Mouse (Mus musculus): ENCODE measurements around the gene Eif2b3. TPM values are rescaled to one million over a fixed set of nuclear protein-coding genes. Genes with fewer than 3 reads are reported as not detected.

The Eif2b3 gene
- polyA plus RNA-seq, 1 experiment from 2014 or later: 45.2 TPM

DNA sequence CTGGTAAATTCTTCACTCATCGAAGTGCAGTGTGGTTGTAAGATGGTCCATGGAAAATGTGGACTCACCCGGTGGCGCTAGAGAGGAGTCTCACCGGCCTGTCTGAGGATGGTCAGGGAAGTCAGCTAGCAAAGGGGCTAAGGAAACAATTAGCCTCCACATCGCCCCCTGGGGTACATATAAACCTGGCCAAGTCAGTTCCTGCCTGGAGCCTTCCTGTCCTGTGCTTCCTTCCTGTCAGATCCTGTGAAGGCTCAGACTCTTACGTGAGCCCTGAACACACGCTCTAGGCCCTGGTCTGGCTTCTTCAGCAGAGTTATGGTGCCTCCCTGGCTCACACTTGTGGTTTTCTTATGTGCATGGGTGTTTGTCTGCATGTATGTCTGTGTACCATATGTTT, 82.0 kb downstream of the Eif2b3 start:
- Histone ChIP-seq H3K4me3 (ENCODE audit: low read length) (no peak overlapping the region), H3K27me3 (ENCODE audit: insufficient read depth, low read length) (no peaks in the 10 kb centered on the region), H3K4me1 (ENCODE audit: insufficient read depth, low read length) (peaks cover 39% of the 10 kb centered on the region), H3K9ac (replicated peaks; ENCODE audit: low read length) (no peak overlapping the region), H3K27ac (ENCODE audit: low read length) (no peak overlapping the region), H3K9me3 (ENCODE audit: low read length) (no peaks in the 10 kb centered on the region), H3K36me3 (ENCODE audit: insufficient read depth, low read length) (0 out of 2 replicates have a peak, but pooled peaks cover 2% of the 10 kb centered on the region), H3K4me2 (replicated peaks; ENCODE audit: low read depth, low read length) (no peak overlapping the region)
- ATAC-seq (ENCODE audit: low FRiP score, low TSS enrichment): no peak
- WGBS: 42% methylated on average over 7 of the region's 7 CpGs

DNA sequence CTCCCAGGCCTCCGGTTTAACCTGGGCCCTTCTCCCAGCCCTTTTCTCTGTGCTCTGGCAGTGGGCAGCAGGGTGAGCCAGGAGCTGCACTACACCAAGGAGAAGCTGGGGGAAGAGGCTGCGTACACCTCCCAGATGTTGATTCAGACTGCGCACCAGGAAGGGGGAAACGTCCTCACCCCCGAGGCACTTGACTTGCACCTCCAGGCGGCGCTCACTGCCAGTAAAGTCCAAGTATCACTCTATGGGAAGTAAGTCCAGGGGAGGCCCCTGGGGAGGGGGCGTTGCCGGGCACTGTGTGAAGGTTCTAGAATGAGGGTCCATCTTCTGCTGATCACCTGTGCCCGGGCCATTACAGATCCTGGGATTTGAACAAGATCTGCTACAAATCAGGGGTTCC, 85.5 kb downstream of the Eif2b3 start:
- H3K9me3 ChIP-seq (ENCODE audit: low read length): no peaks in the 10 kb centered on the region
- no peak overlapping the region for H3K27ac ChIP-seq (ENCODE audit: low read length)
- no peak overlapping the region for H3K4me3 ChIP-seq (ENCODE audit: low read length)
- 77% methylated on average over 10 of the region's 10 CpGs for WGBS
- no peak overlapping the region for H3K4me2 ChIP-seq (replicated peaks; ENCODE audit: low read depth, low read length)
- no peaks in the 10 kb centered on the region for H3K27me3 ChIP-seq (ENCODE audit: insufficient read depth, low read length)
- H3K36me3 ChIP-seq (ENCODE audit: insufficient read depth, low read length): peaks cover 6% of the 10 kb centered on the region
- no peak overlapping the region for H3K9ac ChIP-seq (replicated peaks; ENCODE audit: low read length)
- H3K4me1 ChIP-seq (ENCODE audit: insufficient read depth, low read length): peaks cover 12% of the 10 kb centered on the region
- no peak for ATAC-seq (ENCODE audit: low FRiP score, low TSS enrichment)

DNA sequence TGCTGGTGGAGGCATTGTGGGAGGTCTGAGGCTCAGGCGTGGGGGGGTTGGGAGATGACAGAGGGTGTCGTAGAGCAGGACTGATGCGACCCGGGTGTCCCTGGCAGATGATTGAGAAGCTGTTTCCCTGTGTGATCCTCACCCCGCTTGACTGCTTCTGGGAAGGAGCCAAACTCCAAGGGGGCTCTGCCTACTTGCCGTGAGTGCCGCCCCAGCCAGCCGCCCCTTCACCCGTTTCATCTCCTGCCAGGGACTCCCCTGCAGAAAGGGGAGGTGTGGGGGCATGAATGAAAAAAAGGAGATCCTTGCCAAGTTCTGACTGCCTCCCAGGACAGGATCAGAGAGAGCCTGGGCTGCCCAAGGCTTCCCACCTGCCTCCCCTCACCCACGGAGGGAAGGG, 85.9 kb downstream of the Eif2b3 start:
- Histone ChIP-seq H3K4me1 (ENCODE audit: insufficient read depth, low read length) (peaks cover 12% of the 10 kb centered on the region), H3K9ac (replicated peaks; ENCODE audit: low read length) (no peak overlapping the region), H3K9me3 (ENCODE audit: low read length) (no peaks in the 10 kb centered on the region), H3K4me3 (ENCODE audit: low read length) (no peak overlapping the region), H3K36me3 (ENCODE audit: insufficient read depth, low read length) (peaks cover 10% of the 10 kb centered on the region), H3K27ac (ENCODE audit: low read length) (0 out of 2 replicates have a peak overlapping the region, but pooled peaks have one; percentile 1), H3K4me2 (replicated peaks; ENCODE audit: low read depth, low read length) (no peak overlapping the region), H3K27me3 (ENCODE audit: insufficient read depth, low read length) (no peaks in the 10 kb centered on the region)
- ATAC-seq (ENCODE audit: low FRiP score, low TSS enrichment): peak; percentile 29; the same call in 1 of the 2 replicates
- 48% methylated on average over 10 of the region's 10 CpGs for WGBS

DNA sequence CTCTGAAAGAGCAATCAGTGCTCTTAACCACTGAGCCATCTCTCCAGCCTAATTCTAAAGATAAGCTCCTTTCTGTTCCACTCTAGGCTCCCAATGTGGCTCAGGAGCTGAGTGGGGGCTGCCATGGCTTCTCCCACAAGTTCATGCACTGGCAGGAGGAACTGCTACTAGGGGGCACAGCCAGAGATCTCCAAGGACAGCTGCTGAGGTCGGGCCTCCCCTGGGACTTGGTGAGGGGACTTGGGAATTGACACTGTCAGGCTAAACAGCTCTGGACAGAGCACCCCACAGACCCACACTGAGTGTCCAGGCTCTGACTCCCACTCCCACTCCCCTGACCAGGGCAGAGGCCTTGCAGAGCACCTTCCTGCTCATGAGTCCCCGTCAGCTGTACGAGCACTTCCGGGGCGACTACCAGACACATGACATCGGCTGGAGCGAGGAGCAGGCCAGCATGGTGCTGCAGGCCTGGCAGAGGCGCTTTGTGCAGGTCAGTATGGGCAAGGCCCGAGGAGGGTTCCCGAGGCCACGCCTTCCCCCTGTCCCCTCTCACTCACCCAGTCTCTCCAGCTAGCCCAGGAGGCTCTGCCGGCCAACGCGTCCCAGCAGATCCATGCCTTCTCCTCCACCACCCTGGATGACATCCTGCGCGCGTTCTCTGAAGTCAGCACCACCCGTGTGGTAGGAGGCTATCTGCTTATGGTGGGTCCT, 88.8 kb downstream of the Eif2b3 start:
- Histone ChIP-seq H3K9ac (replicated peaks; ENCODE audit: low read length) (no peak overlapping the region), H3K4me2 (replicated peaks; ENCODE audit: low read depth, low read length) (no peak overlapping the region), H3K27me3 (ENCODE audit: insufficient read depth, low read length) (no peaks in the 10 kb centered on the region), H3K27ac (ENCODE audit: low read length) (no peak overlapping the region), H3K36me3 (ENCODE audit: insufficient read depth, low read length) (peaks cover 28% of the 10 kb centered on the region), H3K4me1 (ENCODE audit: insufficient read depth, low read length) (peaks cover 12% of the 10 kb centered on the region), H3K9me3 (ENCODE audit: low read length) (no peaks in the 10 kb centered on the region), H3K4me3 (ENCODE audit: low read length) (no peak overlapping the region)
- ATAC-seq (ENCODE audit: low FRiP score, low TSS enrichment): no peak
- 89% methylated on average over 18 of the region's 18 CpGs for WGBS

DNA sequence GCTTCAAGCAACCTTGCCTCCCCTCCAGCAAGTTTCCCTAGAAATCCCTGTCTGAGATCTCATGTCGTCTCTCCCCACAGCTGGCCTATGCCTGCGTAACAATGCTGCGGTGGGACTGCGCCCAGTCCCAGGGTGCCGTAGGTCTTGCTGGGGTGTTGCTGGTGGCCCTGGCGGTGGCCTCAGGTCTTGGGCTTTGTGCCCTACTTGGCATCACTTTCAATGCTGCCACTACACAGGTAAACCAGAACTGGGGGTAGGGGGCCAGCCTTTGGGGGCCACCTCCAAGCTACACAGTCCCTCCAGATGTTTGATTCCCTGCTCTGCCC, 89.3 kb downstream of the Eif2b3 start:
- Histone ChIP-seq H3K9me3 (ENCODE audit: low read length) (no peaks in the 10 kb centered on the region), H3K4me1 (ENCODE audit: insufficient read depth, low read length) (peaks cover 12% of the 10 kb centered on the region), H3K36me3 (ENCODE audit: insufficient read depth, low read length) (peaks cover 33% of the 10 kb centered on the region), H3K9ac (replicated peaks; ENCODE audit: low read length) (no peak overlapping the region), H3K4me3 (ENCODE audit: low read length) (no peak overlapping the region), H3K27ac (ENCODE audit: low read length) (no peak overlapping the region), H3K27me3 (ENCODE audit: insufficient read depth, low read length) (no peaks in the 10 kb centered on the region), H3K4me2 (replicated peaks; ENCODE audit: low read depth, low read length) (no peak overlapping the region)
- 95% methylated on average over 6 of the region's 6 CpGs for WGBS
- no peak for ATAC-seq (ENCODE audit: low FRiP score, low TSS enrichment)

DNA sequence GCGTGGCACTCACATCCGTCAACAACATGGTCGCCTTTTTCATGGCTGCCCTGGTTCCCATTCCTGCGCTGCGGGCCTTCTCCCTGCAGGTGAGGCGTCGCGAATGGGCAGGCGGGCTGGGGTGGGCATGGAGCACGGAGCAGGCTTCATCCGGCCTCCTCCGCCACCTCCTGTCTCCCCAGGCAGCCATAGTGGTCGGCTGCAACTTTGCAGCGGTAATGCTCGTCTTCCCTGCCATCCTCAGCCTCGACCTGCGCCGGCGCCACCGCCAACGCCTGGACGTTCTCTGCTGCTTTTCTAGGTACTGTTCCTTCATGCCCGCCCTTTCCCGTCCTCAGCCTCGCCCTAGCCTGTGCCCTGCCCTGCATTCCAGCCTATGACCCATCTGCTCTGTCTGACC, 90.1 kb downstream of the Eif2b3 start:
- Histone ChIP-seq H3K27ac (ENCODE audit: low read length) (no peak overlapping the region), H3K4me3 (ENCODE audit: low read length) (no peak overlapping the region), H3K27me3 (ENCODE audit: insufficient read depth, low read length) (no peaks in the 10 kb centered on the region), H3K4me2 (replicated peaks; ENCODE audit: low read depth, low read length) (no peak overlapping the region), H3K4me1 (ENCODE audit: insufficient read depth, low read length) (peaks cover 12% of the 10 kb centered on the region), H3K36me3 (ENCODE audit: insufficient read depth, low read length) (peaks cover 33% of the 10 kb centered on the region), H3K9me3 (ENCODE audit: low read length) (no peaks in the 10 kb centered on the region), H3K9ac (replicated peaks; ENCODE audit: low read length) (no peak overlapping the region)
- no peak for ATAC-seq (ENCODE audit: low FRiP score, low TSS enrichment)
- WGBS: 94% methylated on average over 25 of the region's 25 CpGs

DNA sequence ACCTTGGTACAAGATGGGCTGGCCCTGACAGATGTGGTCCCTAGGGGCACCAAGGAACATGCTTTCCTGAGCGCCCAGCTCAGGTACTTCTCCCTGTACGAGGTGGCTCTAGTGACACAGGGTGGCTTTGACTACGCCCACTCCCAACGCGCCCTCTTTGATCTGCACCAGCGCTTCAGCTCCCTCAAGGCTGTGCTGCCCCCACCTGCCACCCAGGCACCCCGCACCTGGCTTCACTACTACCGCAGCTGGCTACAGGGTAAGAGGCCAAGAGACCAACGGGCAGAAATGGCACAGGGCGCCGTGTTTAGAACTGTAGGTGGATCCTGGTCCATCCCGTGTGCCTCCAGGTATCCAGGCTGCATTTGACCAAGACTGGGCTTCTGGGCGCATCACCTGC, 91.0 kb downstream of the Eif2b3 start:
- Histone ChIP-seq H3K4me3 (ENCODE audit: low read length) (no peak overlapping the region), H3K4me1 (ENCODE audit: insufficient read depth, low read length) (peaks cover 8% of the 10 kb centered on the region), H3K9ac (replicated peaks; ENCODE audit: low read length) (no peak overlapping the region), H3K4me2 (replicated peaks; ENCODE audit: low read depth, low read length) (no peak overlapping the region), H3K36me3 (ENCODE audit: insufficient read depth, low read length) (peaks cover 40% of the 10 kb centered on the region), H3K27ac (ENCODE audit: low read length) (no peak overlapping the region), H3K9me3 (ENCODE audit: low read length) (no peaks in the 10 kb centered on the region), H3K27me3 (ENCODE audit: insufficient read depth, low read length) (no peaks in the 10 kb centered on the region)
- 88% methylated on average over 13 of the region's 13 CpGs for WGBS
- ATAC-seq (ENCODE audit: low FRiP score, low TSS enrichment): no peak

DNA sequence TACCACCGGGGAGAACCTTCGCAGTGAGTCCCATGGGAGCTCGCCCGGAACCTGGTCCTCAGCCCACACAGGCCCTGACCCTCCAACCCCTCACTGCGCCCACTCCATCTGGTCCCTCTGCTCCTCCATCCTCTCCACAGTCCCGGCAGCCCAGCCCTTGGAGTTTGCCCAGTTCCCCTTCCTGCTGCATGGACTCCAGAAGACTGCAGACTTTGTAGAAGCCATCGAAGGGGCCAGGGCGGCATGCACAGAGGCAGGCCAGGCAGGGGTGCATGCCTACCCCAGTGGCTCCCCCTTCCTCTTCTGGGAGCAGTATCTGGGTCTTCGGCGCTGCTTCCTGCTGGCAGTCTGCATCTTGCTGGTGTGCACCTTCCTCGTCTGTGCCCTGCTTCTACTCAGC, 91.8 kb downstream of the Eif2b3 start:
- ATAC-seq (ENCODE audit: low FRiP score, low TSS enrichment): no peak
- no peak overlapping the region for H3K9ac ChIP-seq (replicated peaks; ENCODE audit: low read length)
- H3K4me1 ChIP-seq (ENCODE audit: insufficient read depth, low read length): peaks cover under 1% of the 10 kb centered on the region; the same call in 1 of the 2 replicates
- 86% methylated on average over 11 of the region's 11 CpGs for WGBS
- H3K36me3 ChIP-seq (ENCODE audit: insufficient read depth, low read length): peaks cover 40% of the 10 kb centered on the region
- no peak overlapping the region for H3K4me3 ChIP-seq (ENCODE audit: low read length)
- no peak overlapping the region for H3K4me2 ChIP-seq (replicated peaks; ENCODE audit: low read depth, low read length)
- no peaks in the 10 kb centered on the region for H3K27me3 ChIP-seq (ENCODE audit: insufficient read depth, low read length)
- no peaks in the 10 kb centered on the region for H3K9me3 ChIP-seq (ENCODE audit: low read length)
- H3K27ac ChIP-seq (ENCODE audit: low read length): no peak overlapping the region

DNA sequence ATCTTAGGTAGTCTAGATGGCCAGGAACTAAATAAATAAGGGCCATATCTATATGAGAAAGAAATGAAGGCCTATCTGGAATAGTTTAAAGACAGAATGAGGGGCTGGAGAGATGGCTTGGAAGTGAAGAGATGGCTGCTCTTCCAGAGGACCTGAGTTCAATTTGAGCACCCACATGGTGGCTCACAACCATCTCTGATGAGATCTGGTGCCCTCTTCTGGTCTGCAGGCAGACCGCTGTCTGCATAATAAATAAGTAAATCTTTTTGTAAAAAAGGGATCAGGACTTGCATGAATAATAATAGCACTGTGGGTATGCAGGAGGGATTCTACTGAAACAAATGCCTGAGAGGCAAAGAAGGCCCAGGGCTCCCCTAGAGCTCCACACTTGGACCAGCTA, 94.0 kb downstream of the Eif2b3 start:
- no peaks in the 10 kb centered on the region for H3K9me3 ChIP-seq (ENCODE audit: low read length)
- H3K27me3 ChIP-seq (ENCODE audit: insufficient read depth, low read length): no peaks in the 10 kb centered on the region
- ATAC-seq (ENCODE audit: low FRiP score, low TSS enrichment): no peak
- H3K27ac ChIP-seq (ENCODE audit: low read length): no peak overlapping the region
- WGBS: 93% methylated on average over 1 of the region's 1 CpGs
- no peak overlapping the region for H3K9ac ChIP-seq (replicated peaks; ENCODE audit: low read length)
- no peak overlapping the region for H3K4me2 ChIP-seq (replicated peaks; ENCODE audit: low read depth, low read length)
- no peaks in the 10 kb centered on the region for H3K4me1 ChIP-seq (ENCODE audit: insufficient read depth, low read length)
- no peak overlapping the region for H3K4me3 ChIP-seq (ENCODE audit: low read length)
- peaks cover 38% of the 10 kb centered on the region for H3K36me3 ChIP-seq (ENCODE audit: insufficient read depth, low read length)

DNA sequence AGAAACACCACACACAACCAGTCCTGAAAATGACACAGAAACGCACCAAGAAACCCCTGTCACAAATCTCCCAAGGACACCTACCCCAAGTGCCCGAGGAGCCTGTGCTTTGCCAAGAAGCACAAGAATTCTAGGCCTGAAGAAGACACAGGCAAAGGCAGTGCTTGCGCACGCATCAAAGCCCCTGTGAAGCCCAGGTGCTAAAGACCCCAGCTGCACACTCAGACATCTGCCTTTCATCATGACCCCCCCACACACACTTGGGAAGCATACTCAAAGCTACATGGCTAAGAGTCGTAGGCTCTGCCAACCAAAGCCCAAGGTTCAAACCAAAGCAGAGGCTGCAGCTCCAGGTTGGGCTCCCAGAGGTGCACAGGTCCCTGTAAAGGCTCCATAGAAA, 96.4 kb downstream of the Eif2b3 start:
- no peaks in the 10 kb centered on the region for H3K27me3 ChIP-seq (ENCODE audit: insufficient read depth, low read length)
- H3K27ac ChIP-seq (ENCODE audit: low read length): no peak overlapping the region
- H3K4me2 ChIP-seq (replicated peaks; ENCODE audit: low read depth, low read length): no peak overlapping the region
- H3K4me3 ChIP-seq (ENCODE audit: low read length): no peak overlapping the region
- WGBS: 87% methylated on average over 5 of the region's 5 CpGs
- no peak overlapping the region for H3K9ac ChIP-seq (replicated peaks; ENCODE audit: low read length)
- H3K4me1 ChIP-seq (ENCODE audit: insufficient read depth, low read length): peaks cover 5% of the 10 kb centered on the region; the same call in 1 of the 2 replicates
- H3K9me3 ChIP-seq (ENCODE audit: low read length): no peaks in the 10 kb centered on the region
- ATAC-seq (ENCODE audit: low FRiP score, low TSS enrichment): no peak
- peaks cover 27% of the 10 kb centered on the region for H3K36me3 ChIP-seq (ENCODE audit: insufficient read depth, low read length)
